Mouse (Mus musculus) hindbrain, embryonic 14.5 days (tissue): Measurements from ENCODE around the gene Olfr1312. TPM values are rescaled to one million over a fixed set of nuclear protein-coding genes. Genes with fewer than 3 reads are reported as not detected.
"Not testable (repeated sequence)": the region's sequence is repeated elsewhere in the genome, so short reads cannot be mapped to it uniquely, and the experiment has no call there.

ENCODE experiments used
- ATAC-seq: fragments of 200-750 bp; cut with Nextera tagmentation; 2 replicates; pipeline ENCODE4 v1.8.0; 2017; ENCODE audit warnings: moderate number of reproducible peaks, mild to moderate bottlenecking, moderate TSS enrichment, moderate library complexity; ENCODE audit not compliant: low FRiP score
- DNase-seq: peaks from one replicate; pipeline ENCODE4 v3.0.0-alpha.2; 2015; ENCODE audit warnings: low spot score
- H3K27ac ChIP-seq: fragments of 300-500 bp; sonication (generic); 2 replicates; pipeline ENCODE4 v1.5.1; 2014; ENCODE audit warnings: mild to moderate bottlenecking, moderate library complexity
- H3K27me3 ChIP-seq: fragments of 300-500 bp; sonication (generic); 2 replicates; pipeline ENCODE4 v1.6.1; 2014; ENCODE audit warnings: mild to moderate bottlenecking, low read length, mixed read lengths; ENCODE audit not compliant: control insufficient read depth, insufficient read depth
- H3K36me3 ChIP-seq: fragments of 300-500 bp; sonication (generic); replicated peaks from 2 replicates; pipeline ENCODE4 v1.6.1; 2014; ENCODE audit not compliant: control insufficient read depth, insufficient read depth
- H3K4me1 ChIP-seq: fragments of 300-500 bp; sonication (generic); replicated peaks from 2 replicates; pipeline ENCODE4 v1.6.1; 2014; ENCODE audit warnings: antibody characterized with exemption, low read length, mixed read lengths; ENCODE audit not compliant: control insufficient read depth, insufficient read depth
- H3K4me2 ChIP-seq: fragments of 300-500 bp; sonication (generic); replicated peaks from 2 replicates; pipeline ENCODE4 v1.6.1; 2014; ENCODE audit warnings: mild to moderate bottlenecking, moderate library complexity
- H3K4me3 ChIP-seq: fragments of 300-500 bp; sonication (generic); replicated peaks from 2 replicates; pipeline ENCODE4 v1.5.1; 2014; ENCODE audit warnings: mild to moderate bottlenecking, low read length
- H3K9ac ChIP-seq: fragments of 300-500 bp; sonication (generic); 2 replicates; pipeline ENCODE4 v1.6.1; 2014
- H3K9me3 ChIP-seq: fragments of 300-500 bp; sonication (generic); 2 replicates; pipeline ENCODE4 v1.6.1; 2016; ENCODE audit warnings: low read length; ENCODE audit not compliant: control insufficient read depth
- WGBS: fragments of 180-500 bp; shearing (Covaris S2); extraction: QIAGEN DNeasy Blood & Tissue Kit; methylation state at CpG from one replicate; pipeline ENCODE4 v1.1.7; 2014; 5-methylcytosine and 5-hydroxymethylcytosine counted together
- polyA plus RNA-seq: library from polyadenylated mRNA; unstranded; fragments of >200 nt; fragmentation: Nextera tagmentation; extraction: Ambion mirVana; gene quantifications from 2 replicates; pipeline ENCODE4 v1.2.1, GENCODE M21; 2014

Gene Olfr1312
- not detected in 2 replicates for polyA plus RNA-seq

- ATAC-seq (no peak), DNase-seq (no peak)
- H3K36me3 ChIP-seq = no peaks in the 10 kb centered on the region
- no peaks in the 10 kb centered on the region for H3K9me3 ChIP-seq
- no peaks in the 10 kb centered on the region for H3K4me1 ChIP-seq
- 37% methylated on average over 1 of the region's 1 CpGs for WGBS
- H3K9ac ChIP-seq = no peak within 1 kb of the TSS
- no peak within 1 kb of the TSS for H3K4me3 ChIP-seq
- no peaks in the 10 kb centered on the region for H3K27me3 ChIP-seq
- no peak within 1 kb of the TSS for H3K27ac ChIP-seq
- no peak within 1 kb of the TSS for H3K4me2 ChIP-seq
These were observed at the start of gene Olfr1312 for GRCm38 (mm10) chr2:112050138-112050537. Gene Olfr1312, minus strand, starts transcription at chr2:112050238.

GRCm38 (mm10) chr2:112096681-112097080 lies 46.6 kb upstream of the Olfr1312 start, which contains the start of gene Olfr1314:
Gene Olfr1314, minus strand, starts transcription at chr2:112096781.
- DNase-seq (no peak), ATAC-seq (no peak)
- no peaks in the 10 kb centered on the region for H3K36me3 ChIP-seq
- H3K9me3 ChIP-seq = no peaks in the 10 kb centered on the region
- no peak within 1 kb of the TSS for H3K4me2 ChIP-seq
- H3K27me3 ChIP-seq = no peaks in the 10 kb centered on the region
- H3K27ac ChIP-seq = no peak within 1 kb of the TSS
- H3K4me3 ChIP-seq = no peak within 1 kb of the TSS
- H3K9ac ChIP-seq = no peak within 1 kb of the TSS
- no peaks in the 10 kb centered on the region for H3K4me1 ChIP-seq

- DNase-seq (no peak), ATAC-seq (no peak)
- Histone ChIP-seq H3K27me3 (no peaks in the 10 kb centered on the region), H3K4me3 (no peak within 1 kb of the TSS), H3K4me1 (no peaks in the 10 kb centered on the region), H3K9ac (no peak within 1 kb of the TSS), H3K27ac (no peak within 1 kb of the TSS), H3K4me2 (no peak within 1 kb of the TSS), H3K9me3 (no peaks in the 10 kb centered on the region), H3K36me3 (no peaks in the 10 kb centered on the region)
These were observed 27.7 kb upstream of the Olfr1312 start, which contains the start of gene Olfr1313 for GRCm38 (mm10) chr2:112077743-112078142. Gene Olfr1313, minus strand, starts transcription at chr2:112077843.

GRCm38 (mm10) chr2:112026971-112027370 lies 23.1 kb downstream of the Olfr1312 start:
- H3K9me3 ChIP-seq, H3K4me1 ChIP-seq, H3K27me3 ChIP-seq, H3K27ac ChIP-seq, ATAC-seq, DNase-seq, H3K9ac ChIP-seq, H3K4me2 ChIP-seq, H3K4me3 ChIP-seq, H3K36me3 ChIP-seq: not testable (repeated sequence)
- WGBS = 45% methylated on average over 6 of the region's 6 CpGs

- Histone ChIP-seq H3K9me3 (no peaks in the 10 kb centered on the region), H3K4me2 (no peak within 1 kb of the TSS), H3K4me1 (no peaks in the 10 kb centered on the region), H3K27me3 (no peaks in the 10 kb centered on the region), H3K4me3 (no peak within 1 kb of the TSS), H3K9ac (no peak within 1 kb of the TSS), H3K27ac (no peak within 1 kb of the TSS), H3K36me3 (no peaks in the 10 kb centered on the region)
- no peak for DNase-seq
- ATAC-seq = no peak
- 94% methylated on average over 2 of the region's 2 CpGs for WGBS
These were observed 25.7 kb downstream of the Olfr1312 start, which contains the start of gene Olfr1311 for GRCm38 (mm10) chr2:112024312-112024711. Gene Olfr1311, minus strand, starts transcription at chr2:112024412.

- DNase-seq (no peak), ATAC-seq (no peak)
- H3K27me3 ChIP-seq = no peaks in the 10 kb centered on the region
- H3K9me3 ChIP-seq = no peaks in the 10 kb centered on the region
- H3K4me2 ChIP-seq = no peak overlapping the region
- H3K4me3 ChIP-seq = no peak overlapping the region
- H3K9ac ChIP-seq = no peak overlapping the region
- no peak overlapping the region for H3K27ac ChIP-seq
- no peaks in the 10 kb centered on the region for H3K4me1 ChIP-seq
- H3K36me3 ChIP-seq = no peaks in the 10 kb centered on the region
- 91% methylated on average over 3 of the region's 3 CpGs for WGBS
These were observed 35.1 kb downstream of the Olfr1312 start for GRCm38 (mm10) chr2:112014900-112015299.

GRCm38 (mm10) chr2:112012608-112013007 lies 37.4 kb downstream of the Olfr1312 start, which contains the start of gene Olfr1310:
Gene Olfr1310, minus strand, starts transcription at chr2:112012708.
- Histone ChIP-seq H3K4me1 (no peaks in the 10 kb centered on the region), H3K4me3 (no peak within 1 kb of the TSS), H3K9ac (no peak within 1 kb of the TSS), H3K4me2 (no peak within 1 kb of the TSS), H3K9me3 (no peaks in the 10 kb centered on the region), H3K27me3 (no peaks in the 10 kb centered on the region), H3K36me3 (no peaks in the 10 kb centered on the region), H3K27ac (no peak within 1 kb of the TSS)
- DNase-seq (no peak), ATAC-seq (no peak)

GRCm38 (mm10) chr2:111990181-111990580 lies 59.9 kb downstream of the Olfr1312 start, which contains the start of gene Olfr1309:
Gene Olfr1309, minus strand, starts transcription at chr2:111990281.
- Histone ChIP-seq H3K4me2 (no peak within 1 kb of the TSS), H3K36me3 (no peaks in the 10 kb centered on the region), H3K27ac (no peak within 1 kb of the TSS), H3K9ac (no peak within 1 kb of the TSS), H3K4me3 (no peak within 1 kb of the TSS), H3K4me1 (no peaks in the 10 kb centered on the region), H3K27me3 (no peaks in the 10 kb centered on the region), H3K9me3 (no peaks in the 10 kb centered on the region)
- ATAC-seq = no peak
- 65% methylated on average over 1 of the region's 1 CpGs for WGBS
- no peak for DNase-seq
